ENCODE assay signal across 12 mouse cellular contexts in genomic region chr16:45936521-45936920, GRCm38 (mm10). TPM values are rescaled to one million over a fixed set of nuclear protein-coding genes. Genes with fewer than 3 reads are reported as not detected.
DNase-seq lines count a peak whose midpoint lies in the region; ATAC-seq lines count a peak whose summit lies in the region.
"Had no signal": no experiment of that assay in that cellular context is flagged by ENCODE, and none has a peak within 500 bp of the region (broad histone marks: within the 10 kb centered on the region; RNA-seq: fewer than 3 reads in every experiment).

No protein-coding gene starts in this region.

- H3K27me3 ChIP-seq in forebrain, embryonic 12.5 days: no peaks in the 10 kb centered on the region
- H3K27me3 ChIP-seq in intestine, embryonic 16.5 days (replicated peaks; ENCODE audit: control insufficient read depth, insufficient read depth, low read length): no peaks in the 10 kb centered on the region
- H3K27me3 ChIP-seq: lung, embryonic 15.5 days had no signal

- no peak overlapping the region for H3K4me2 ChIP-seq in forebrain, embryonic 12.5 days
- H3K4me2 ChIP-seq in intestine, embryonic 16.5 days (ENCODE audit: low read depth, low read length): no peak overlapping the region
- H3K4me2 ChIP-seq: lung, embryonic 15.5 days had no signal

- H3K4me3 ChIP-seq in forebrain, embryonic 12.5 days (replicated peaks): no peak overlapping the region
- H3K4me3 ChIP-seq in intestine, embryonic 16.5 days (ENCODE audit: low read length): no peak overlapping the region
- H3K4me3 ChIP-seq: left cerebral cortex, adult 2 months; lung, embryonic 15.5 days had no signal

- H3K4me1 ChIP-seq in forebrain, embryonic 12.5 days: peaks cover 16% of the 10 kb centered on the region
- H3K4me1 ChIP-seq in intestine, embryonic 16.5 days (ENCODE audit: control insufficient read depth, insufficient read depth, low read length): 0 out of 2 replicates have a peak, but pooled peaks cover 4% of the 10 kb centered on the region

- no peaks in the 10 kb centered on the region for H3K9me3 ChIP-seq in forebrain, embryonic 12.5 days
- H3K9me3 ChIP-seq in intestine, embryonic 16.5 days (ENCODE audit: control insufficient read depth, low read length): 0 out of 2 replicates have a peak, but pooled peaks cover 2% of the 10 kb centered on the region
- H3K9me3 ChIP-seq: lung, embryonic 15.5 days had no signal

- H3K27ac ChIP-seq in forebrain, embryonic 12.5 days: peak overlapping the region; percentile 59
- H3K27ac ChIP-seq in intestine, embryonic 16.5 days (ENCODE audit: low read length): no peak overlapping the region
- H3K27ac ChIP-seq: left cerebral cortex, adult 2 months; lung, embryonic 15.5 days had no signal

- H3K9ac ChIP-seq in forebrain, embryonic 12.5 days: no peak overlapping the region
- no peak overlapping the region for H3K9ac ChIP-seq in intestine, embryonic 16.5 days (ENCODE audit: low read depth, low read length)
- H3K9ac ChIP-seq: lung, embryonic 15.5 days had no signal

- WGBS in forebrain, embryonic 12.5 days: 14% methylated on average over 2 of the region's 2 CpGs
- 44% methylated on average over 2 of the region's 2 CpGs for WGBS in intestine, embryonic 16.5 days

- peak; percentile 3 for DNase-seq in layer of hippocampus, adult 9-11 months
- DNase-seq in layer of hippocampus, adult 9-10 months (ENCODE audit: low spot score): no peak
- DNase-seq in retina, postnatal 7 days (ENCODE audit: low read depth, low spot score): peak; percentile 13
- no peak for DNase-seq in testis, postnatal 10 days (ENCODE audit: low spot score)
- DNase-seq: gastrocnemius, postnatal 36 days; kidney, adult 18-20 months; thymus, postnatal 14 days had no signal

- ATAC-seq in forebrain, embryonic 12.5 days (ENCODE audit: low FRiP score): peak; percentile 81; the same call in 1 of the 2 replicates
- ATAC-seq in intestine, embryonic 16.5 days: peak; percentile 64; the same call in 1 of the 2 replicates
- ATAC-seq in inflammation-experienced regulatory T-cells, adult 6 months: no peak

- H3K36me3 ChIP-seq in forebrain, embryonic 12.5 days (replicated peaks): no peaks in the 10 kb centered on the region
- no peaks in the 10 kb centered on the region for H3K36me3 ChIP-seq in intestine, embryonic 16.5 days (ENCODE audit: control insufficient read depth, insufficient read depth, low read length)
- H3K36me3 ChIP-seq: lung, embryonic 15.5 days had no signal

RNA-seq across cellular contexts. Expression of gene Phldb2, which starts 16.9 kb away (rescaled TPM):
- 27.9 and 35.2 TPM in 2 replicates for polyA plus RNA-seq in forebrain, embryonic 12.5 days (2016; fragmentation: Nextera tagmentation; extraction: Ambion mirVana)
- polyA plus RNA-seq in intestine, embryonic 16.5 days (2015; fragmentation: Nextera tagmentation; extraction: Ambion mirVana): 19.8 and 20.7 TPM in 2 replicates
- under 1 TPM in 1 of 3 experiments, not detected in 2; 0.15 TPM for polyA plus RNA-seq in inflammation-experienced regulatory T-cells, adult 6 months (2017; shearing (Covaris generic))

Comparison
In these comparisons a context has a peak if more than half of its experiments do, and no peak if none do; other contexts are left out.
1. DNase-seq: peak in layer of hippocampus, adult 9-11 months (single experiment) and retina, postnatal 7 days (single experiment); none in layer of hippocampus, adult 9-10 months (single experiment) and testis, postnatal 10 days (single experiment).
2. RNA of gene Phldb2, which starts 16.9 kb away (polyA plus RNA-seq): 27.9 to 35.2 TPM in forebrain, embryonic 12.5 days and 19.8 to 20.7 TPM in intestine, embryonic 16.5 days; 0.15 TPM in inflammation-experienced regulatory T-cells, adult 6 months; every median in the first group is over 10 times any median in the second.